Mouse (Mus musculus): ENCODE measurements at regions not wholly inside any gene's neighbourhood (a gene's known extent, or its start where the extent isn't known, plus 50 kb on each side); places are given as distances from the start of the nearest gene placed in this dataset.

GRCm38 (mm10) chr1:60650158-60650557 lies 66.4 kb upstream of the Cd28 start:
- H3K27me3 ChIP-seq: no peaks in the 10 kb centered on the region
- TF ChIP-seq CTCF (IDR thresholded peaks at IDR 0.05): no peak
- ChIA-PET CTCF (interaction anchor here (1.4 kb wide), 1 partner anchor 8 kb away, joined by 4 read pairs; no protein-coding TSS in a partner anchor), POLR2A (no interaction called here)
- in situ Hi-C loops (cut with MboI; ENCODE audit: low pct_unique_long_range_greater_than_20kb): no loop called here
- DNase-seq (ENCODE audit: low read depth, low spot score) (no peak), ATAC-seq (no peak)

- no peaks in the 10 kb centered on the region for H3K27me3 ChIP-seq
- ATAC-seq: no peak
- POLR2A ChIA-PET: no interaction called here
- in situ Hi-C loops (cut with MboI; ENCODE audit: low pct_unique_long_range_greater_than_20kb): no loop called here
- CTCF ChIA-PET: interaction anchor here (1.4 to 1.5 kb wide), 2 partner anchors 9 kb away, joined by 4 read pairs; no protein-coding TSS in a partner anchor
- no peak for DNase-seq (ENCODE audit: low read depth, low spot score)
- no peak for TF ChIP-seq CTCF (IDR thresholded peaks at IDR 0.05)
Observed at GRCm38 (mm10) chr1:60649303-60649850, 67.2 kb upstream of the Cd28 start.

- CTCF ChIA-PET: no interaction called here
- in situ Hi-C loops (cut with MboI; ENCODE audit: low pct_unique_long_range_greater_than_20kb): no loop called here
- DNase-seq (ENCODE audit: low read depth, low spot score) (no peak), ATAC-seq (no peak)
- POLR2A ChIA-PET: no interaction called here
- TF ChIP-seq CTCF (IDR thresholded peaks at IDR 0.05): no peak
- H3K27me3 ChIP-seq: no peaks in the 10 kb centered on the region
Observed at GRCm38 (mm10) chr1:60646828-60647227, 69.8 kb upstream of the Cd28 start.

GRCm38 (mm10) chr1:60646174-60646573 lies 70.4 kb upstream of the Cd28 start:
- CTCF ChIA-PET: no interaction called here
- DNase-seq (ENCODE audit: low read depth, low spot score) (no peak), ATAC-seq (no peak)
- no peak for TF ChIP-seq CTCF (IDR thresholded peaks at IDR 0.05)
- in situ Hi-C loops (cut with MboI; ENCODE audit: low pct_unique_long_range_greater_than_20kb): no loop called here
- POLR2A ChIA-PET: no interaction called here
- no peaks in the 10 kb centered on the region for H3K27me3 ChIP-seq

GRCm38 (mm10) chr1:60645176-60645575 lies 71.4 kb upstream of the Cd28 start:
- ATAC-seq: no peak
- ChIA-PET POLR2A (no interaction called here), CTCF (interaction anchor here (1.5 kb wide), 1 partner anchor 16 kb away, joined by 4 read pairs; no protein-coding TSS in a partner anchor)
- H3K27me3 ChIP-seq: no peaks in the 10 kb centered on the region
- no peak for TF ChIP-seq CTCF (IDR thresholded peaks at IDR 0.05)
- in situ Hi-C loops (cut with MboI; ENCODE audit: low pct_unique_long_range_greater_than_20kb): no loop called here
- no peak for DNase-seq (ENCODE audit: low read depth, low spot score)

- TF ChIP-seq CTCF (IDR thresholded peaks at IDR 0.05): no peak
- no peak for DNase-seq (ENCODE audit: low read depth, low spot score)
Observed at GRCm38 (mm10) chr1:60642761-60643160, 73.8 kb upstream of the Cd28 start.

GRCm38 (mm10) chr1:60642175-60642574 lies 74.4 kb upstream of the Cd28 start:
- TF ChIP-seq CTCF (IDR thresholded peaks at IDR 0.05): no peak
- in situ Hi-C loops (cut with MboI; ENCODE audit: low pct_unique_long_range_greater_than_20kb): no loop called here
- CTCF ChIA-PET: interaction anchor here (1.8 kb wide), 1 partner anchor 10 kb away, joined by 4 read pairs; no protein-coding TSS in a partner anchor
- ATAC-seq (no peak), DNase-seq (ENCODE audit: low read depth, low spot score) (no peak)
- no peaks in the 10 kb centered on the region for H3K27me3 ChIP-seq
- POLR2A ChIA-PET: no interaction called here

More at GRCm38 (mm10) chr1:60642761-60643160, 73.8 kb upstream of the Cd28 start:
- ChIA-PET POLR2A (interaction anchor here (1.0 kb wide), 1 partner anchor 12 kb away, joined by 3 read pairs; no protein-coding TSS in a partner anchor), CTCF (interaction anchor here (0.8 to 1.8 kb wide), 2 partner anchors 9 to 15 kb away, joined by 3 to 4 read pairs; no protein-coding TSS in a partner anchor)
- in situ Hi-C loops (cut with MboI; ENCODE audit: low pct_unique_long_range_greater_than_20kb): no loop called here
- H3K27me3 ChIP-seq: no peaks in the 10 kb centered on the region
- no peak for ATAC-seq

GRCm38 (mm10) chr1:60641324-60641764 lies 74.4 kb upstream of the Raph1 start:
- DNase-seq (ENCODE audit: low read depth, low spot score): no peak
- ChIA-PET CTCF (interaction anchor here (1.8 kb wide), 1 partner anchor 11 kb away, joined by 4 read pairs; no protein-coding TSS in a partner anchor), POLR2A (no interaction called here)
- H3K27me3 ChIP-seq: no peaks in the 10 kb centered on the region
- ATAC-seq: no peak
- no peak for TF ChIP-seq CTCF (IDR thresholded peaks at IDR 0.05)
- in situ Hi-C loops (cut with MboI; ENCODE audit: low pct_unique_long_range_greater_than_20kb): no loop called here

GRCm38 (mm10) chr1:60639536-60639935 lies 72.6 kb upstream of the Raph1 start:
- no peak for DNase-seq (ENCODE audit: low read depth, low spot score)
- POLR2A ChIA-PET: no interaction called here
- H3K27me3 ChIP-seq: no peaks in the 10 kb centered on the region
- CTCF ChIA-PET: interaction anchor here (0.7 to 1.1 kb wide), 3 partner anchors 9 to 14 kb away, joined by 3 to 4 read pairs (median 3); no protein-coding TSS in a partner anchor
- in situ Hi-C loops (cut with MboI; ENCODE audit: low pct_unique_long_range_greater_than_20kb): no loop called here
- ATAC-seq: no peak
- TF ChIP-seq CTCF (IDR thresholded peaks at IDR 0.05): no peak

- H3K27me3 ChIP-seq: no peaks in the 10 kb centered on the region
- ATAC-seq: no peak
- in situ Hi-C loops (cut with MboI; ENCODE audit: low pct_unique_long_range_greater_than_20kb): no loop called here
- TF ChIP-seq CTCF (IDR thresholded peaks at IDR 0.05): no peak
- DNase-seq (ENCODE audit: low read depth, low spot score): no peak
- POLR2A ChIA-PET: no interaction called here
- CTCF ChIA-PET: no interaction called here
Observed at GRCm38 (mm10) chr1:60639059-60639458, 72.2 kb upstream of the Raph1 start.

GRCm38 (mm10) chr1:60636802-60637452 lies 70.0 kb upstream of the Raph1 start:
- in situ Hi-C loops (cut with MboI; ENCODE audit: low pct_unique_long_range_greater_than_20kb): no loop called here
- no peak for ATAC-seq
- no peak for TF ChIP-seq CTCF (IDR thresholded peaks at IDR 0.05)
- POLR2A ChIA-PET: no interaction called here
- DNase-seq (ENCODE audit: low read depth, low spot score): no peak
- CTCF ChIA-PET: no interaction called here
- no peaks in the 10 kb centered on the region for H3K27me3 ChIP-seq

Measured in Patski (cell line).